Mouse (Mus musculus) ES-E14 (cell line): Measurements from ENCODE around the gene Wrap53. TPM values are rescaled to one million over a fixed set of nuclear protein-coding genes. Genes with fewer than 3 reads are reported as not detected.

ENCODE experiments used
- DNase-seq: peaks from one replicate; pipeline ENCODE4 v3.0.0-alpha.2; 2013; ENCODE audit warnings: low read depth, low spot score
- H3K27ac ChIP-seq: 2 replicates; pipeline ENCODE4 v1.5.1; 2012; ENCODE audit warnings: low read depth, mild to moderate bottlenecking, low read length, moderate library complexity, mixed read lengths; ENCODE audit not compliant: poor library complexity, insufficient read depth, severe bottlenecking
- H3K36me3 ChIP-seq: 2 replicates; pipeline ENCODE4 v1.6.1; 2012; ENCODE audit warnings: mild to moderate bottlenecking, low read length, moderate library complexity, mixed read lengths; ENCODE audit not compliant: control insufficient read depth, poor library complexity, insufficient read depth, severe bottlenecking
- H3K4me1 ChIP-seq, 2 experiments: fragments of 150-350 bp in 1 of 2; sonication (generic) in 1 of 2; 2 replicates each; pipeline ENCODE4 v1.6.1; 2012; ENCODE audit warnings: low read length in 2 of 2, mild to moderate bottlenecking in 1 of 2, mixed read lengths in 1 of 2; ENCODE audit not compliant: control insufficient read depth in 2 of 2, insufficient read depth in 2 of 2, poor library complexity in 1 of 2
- H3K4me3 ChIP-seq, 2 experiments: fragments of 150-350 bp in 1 of 2; sonication (generic) in 1 of 2; 2 replicates each; pipeline ENCODE4 v1.5.1; 2012; ENCODE audit warnings: low read length in 2 of 2, low read depth in 1 of 2, mild to moderate bottlenecking in 1 of 2, mixed read lengths in 1 of 2; ENCODE audit not compliant: insufficient read depth in 1 of 2, poor library complexity in 1 of 2, severe bottlenecking in 1 of 2
- H3K9ac ChIP-seq: 2 replicates; pipeline ENCODE4 v1.6.1; 2012; ENCODE audit warnings: low read depth, mild to moderate bottlenecking, low read length, mixed read lengths; ENCODE audit not compliant: poor library complexity, insufficient read depth, severe bottlenecking
- H3K9me3 ChIP-seq: fragments of 150-350 bp; sonication (generic); 2 replicates; pipeline ENCODE4 v1.6.1; 2012; ENCODE audit warnings: low read depth, mild to moderate bottlenecking, low read length; ENCODE audit not compliant: control insufficient read depth, insufficient read depth
- CHD2 ChIP-seq: IDR thresholded peaks from 2 replicates; pipeline ENCODE4 v1.6.1; 2014; ENCODE audit warnings: mild to moderate bottlenecking, low read depth, low read length, inconsistent platforms
- HCFC1 ChIP-seq: IDR thresholded peaks from 2 replicates; pipeline ENCODE4 v1.6.1; 2012; ENCODE audit warnings: low read length, inconsistent platforms, borderline replicate concordance; ENCODE audit not compliant: insufficient read depth
- MAFK ChIP-seq: IDR thresholded peaks from 2 replicates; pipeline ENCODE4 v1.6.1; 2014; ENCODE audit warnings: mild to moderate bottlenecking, low read depth, low read length, inconsistent platforms; ENCODE audit not compliant: insufficient read depth
- ZC3H11A ChIP-seq: IDR thresholded peaks from 2 replicates; pipeline ENCODE4 v1.6.1; 2012; ENCODE audit warnings: low read depth, mild to moderate bottlenecking, inconsistent platforms, low read length, borderline replicate concordance
- ZNF384 ChIP-seq: IDR thresholded peaks from 2 replicates; pipeline ENCODE4 v1.6.1; 2012; ENCODE audit warnings: low read depth, low read length, inconsistent platforms
- in situ Hi-C, 2 experiments: fragments of 600-800 bp; cut with MboI; formaldehyde crosslinking; loops; one replicate each; pipeline ENCODE4 v1.15.1; 2025; ENCODE audit warnings: low sequenced_read_pairs in 2 of 2, inconsistent platforms in 1 of 2; ENCODE audit not compliant: unreplicated experiment in 2 of 2
- total RNA-seq: library from RNA; depleted of rRNA; stranded (reverse); fragments of 300-350 nt; gene quantifications from 2 replicates; pipeline ENCODE4 v1.2.3, GENCODE M21; 2012

Wrap53 gene
- total RNA-seq, 1 experiment = 33.0 TPM

DNA sequence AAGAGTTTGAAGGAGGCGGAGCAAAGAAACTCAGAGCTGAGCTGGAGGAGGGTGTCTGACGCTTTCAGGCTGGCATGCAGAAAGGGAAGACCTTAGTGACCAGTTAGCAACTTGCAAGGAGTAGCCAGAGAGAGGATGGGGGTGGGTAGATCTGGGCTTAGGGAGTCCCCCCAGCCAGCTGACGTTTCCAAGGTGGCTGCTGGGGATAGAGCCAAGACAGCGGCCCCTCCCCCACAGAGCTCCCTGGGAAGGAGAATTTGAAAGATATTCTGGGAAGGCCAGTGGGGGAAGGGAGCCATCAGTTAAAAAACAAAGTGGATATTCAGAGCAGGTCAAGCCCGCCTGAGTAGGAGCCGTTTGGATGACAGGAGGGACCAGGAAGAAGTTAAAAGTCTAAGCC is 20.0 kb upstream of the Wrap53 start:
- peak overlapping the region; percentile 49; the same call in 1 of the 2 replicates for H3K9ac ChIP-seq
- peak overlapping the region; percentile 45 for H3K27ac ChIP-seq
- no peaks in the 10 kb centered on the region for H3K36me3 ChIP-seq
- in situ Hi-C loops = no loop called here
- no peaks in the 10 kb centered on the region for H3K9me3 ChIP-seq
- H3K4me3 ChIP-seq = no peak overlapping the region
- peaks cover 22 to 24% of the 10 kb centered on the region in 2 experiments for H3K4me1 ChIP-seq
- DNase-seq = no peak
- TF ChIP-seq HCFC1 = no peak
- TF ChIP-seq ZC3H11A = no peak
- TF ChIP-seq ZNF384 = no peak
- no peak for TF ChIP-seq MAFK
- TF ChIP-seq CHD2 = no peak

DNA sequence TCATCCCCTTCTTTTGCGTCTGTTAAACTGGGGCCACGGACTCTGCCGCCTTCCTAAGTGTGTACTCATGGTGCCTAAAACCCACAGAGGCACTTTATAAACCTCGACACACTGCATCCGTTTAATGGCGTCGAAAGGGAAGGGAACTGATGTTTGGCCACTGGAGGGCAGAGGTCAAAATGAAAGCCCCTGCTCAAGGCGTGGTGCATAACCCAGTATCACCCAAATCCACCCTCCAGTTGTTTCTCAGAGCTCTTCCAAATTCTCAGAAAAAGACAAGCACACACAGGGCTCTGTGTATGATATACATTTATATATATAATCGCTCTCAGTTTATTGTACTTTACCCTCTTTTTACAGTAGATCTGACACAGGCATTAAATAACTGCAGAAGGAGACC is 19.4 kb upstream of the Wrap53 start:
- peaks cover 22 to 24% of the 10 kb centered on the region in 2 experiments for H3K4me1 ChIP-seq
- H3K9ac ChIP-seq = no peak overlapping the region; the same call in 1 of the 2 replicates
- in situ Hi-C loops = no loop called here
- peak overlapping the region; percentile 45; the same call in 1 of the 2 replicates for H3K27ac ChIP-seq
- no peak overlapping the region for H3K4me3 ChIP-seq
- H3K9me3 ChIP-seq = no peaks in the 10 kb centered on the region
- DNase-seq = no peak
- TF ChIP-seq ZNF384 = no peak
- TF ChIP-seq CHD2 = no peak
- TF ChIP-seq ZC3H11A = no peak
- TF ChIP-seq MAFK = no peak
- no peak for TF ChIP-seq HCFC1
- no peaks in the 10 kb centered on the region for H3K36me3 ChIP-seq

DNA sequence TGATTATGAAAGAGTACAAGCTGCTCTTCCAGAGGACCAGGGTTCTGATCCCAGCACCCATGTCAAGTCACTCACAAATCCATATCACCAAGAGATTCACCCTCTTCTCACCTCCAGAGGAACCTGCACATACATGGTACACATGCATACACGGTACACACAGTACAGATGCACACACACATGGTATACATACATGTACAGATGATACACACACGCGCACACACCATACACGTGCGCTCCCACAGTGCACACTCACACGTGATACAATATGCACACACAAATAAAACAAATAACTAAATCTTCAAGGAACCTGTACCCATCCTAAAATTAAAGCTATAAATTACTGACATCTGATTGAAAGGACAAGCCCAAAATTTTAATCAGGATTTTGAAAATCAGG is 14.8 kb upstream of the Wrap53 start:
- DNase-seq = no peak
- H3K27ac ChIP-seq = no peak overlapping the region
- no peak overlapping the region for H3K4me3 ChIP-seq
- no peak overlapping the region for H3K9ac ChIP-seq
- H3K4me1 ChIP-seq = peaks cover 8 to 13% of the 10 kb centered on the region in 2 experiments
- no peak for TF ChIP-seq HCFC1
- TF ChIP-seq MAFK = no peak
- TF ChIP-seq CHD2 = no peak
- TF ChIP-seq ZC3H11A = no peak
- TF ChIP-seq ZNF384 = no peak
- in situ Hi-C loops = no loop called here
- peaks cover 25% of the 10 kb centered on the region for H3K36me3 ChIP-seq
- H3K9me3 ChIP-seq = no peaks in the 10 kb centered on the region

DNA sequence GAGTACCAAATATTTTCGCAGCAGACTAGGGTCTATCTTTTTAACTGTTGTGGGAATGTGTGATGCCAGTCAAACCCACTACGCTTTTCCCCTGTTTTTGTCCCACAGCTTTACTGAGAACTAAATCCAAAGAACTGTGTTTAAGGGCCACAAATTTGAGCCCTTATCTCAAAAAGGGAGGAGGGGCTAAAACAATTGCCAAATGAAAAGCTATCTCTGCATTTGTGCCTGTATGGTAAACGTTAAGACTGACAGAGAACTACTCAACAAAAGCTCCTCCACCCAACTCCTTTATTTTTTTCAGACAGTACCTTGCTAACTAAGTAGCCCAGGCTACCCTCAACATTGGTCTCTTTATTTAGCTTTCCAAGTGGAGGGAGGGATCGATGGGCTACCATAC is 12.7 kb upstream of the Wrap53 start:
- Histone ChIP-seq H3K36me3 (peaks cover 45% of the 10 kb centered on the region), H3K4me1 (peaks cover 0 to 13% of the 10 kb centered on the region in 2 experiments; a peak in 2 of 4 replicates), H3K9me3 (no peaks in the 10 kb centered on the region), H3K4me3 (no peak overlapping the region), H3K9ac (no peak overlapping the region), H3K27ac (no peak overlapping the region)
- TF ChIP-seq CHD2 (no peak), MAFK (no peak), ZNF384 (no peak), HCFC1 (no peak), ZC3H11A (no peak)
- DNase-seq = no peak
- in situ Hi-C loops = no loop called here
